ENCODE assay signal across 19 mouse cellular contexts in the genomic region with DNA sequence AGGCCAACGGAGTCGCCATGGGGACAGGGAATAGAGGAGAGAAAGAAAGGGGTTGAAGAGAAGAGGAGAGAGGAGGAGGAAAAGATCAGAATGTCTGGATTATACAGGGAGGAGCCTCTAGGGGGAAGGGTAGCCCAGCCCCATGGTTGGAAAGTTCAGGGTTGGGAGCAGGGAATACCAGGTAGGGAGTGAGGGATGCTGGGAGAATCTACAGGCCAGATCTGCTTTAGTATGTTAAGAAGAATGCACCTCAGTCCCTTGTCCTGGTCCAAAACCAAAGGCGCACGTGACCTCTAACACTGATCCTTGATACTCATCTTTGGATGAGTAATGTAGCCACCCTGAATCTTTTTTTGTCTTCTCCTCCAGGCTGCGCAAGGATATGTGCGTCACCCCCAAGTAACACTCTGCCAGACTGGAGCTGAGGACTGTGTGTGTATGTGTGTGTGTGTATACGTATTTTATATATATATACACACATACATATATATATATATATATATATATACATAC. TPM values are rescaled to one million over a fixed set of nuclear protein-coding genes. Genes with fewer than 3 reads are reported as not detected.
"Had no signal": no experiment of that assay in that cellular context is flagged by ENCODE, and none has a peak within 500 bp of the region (broad histone marks: within the 10 kb centered on the region; RNA-seq: fewer than 3 reads in every experiment).

No protein-coding gene starts in this region.

- H3K4me3 ChIP-seq: kidney, embryonic 15.5 days; limb, embryonic 13.5 days; myocyte; neural tube, embryonic 13.5 days; stomach, embryonic 15.5 days had no signal

- H3K27ac ChIP-seq: kidney, embryonic 15.5 days; limb, embryonic 13.5 days; liver, embryonic 14.5 days; neural tube, embryonic 13.5 days; stomach, embryonic 15.5 days had no signal

- H3K9me3 ChIP-seq: kidney, embryonic 15.5 days; neural tube, embryonic 13.5 days; stomach, embryonic 15.5 days had no signal

- DNase-seq: kidney, postnatal 14 days; left cerebral cortex, postnatal 4 days; lung, adult 18-20 months; midbrain, embryonic 14.5 days; retina, postnatal 1 day; thymus, postnatal 4 days had no signal

- H3K27me3 ChIP-seq: kidney, embryonic 15.5 days; limb, embryonic 13.5 days; neural tube, embryonic 13.5 days; stomach, embryonic 15.5 days had no signal

- H3K9ac ChIP-seq: kidney, embryonic 15.5 days; limb, embryonic 13.5 days; liver, embryonic 14.5 days; neural tube, embryonic 13.5 days; stomach, embryonic 15.5 days had no signal

- H3K4me2 ChIP-seq: kidney, embryonic 15.5 days; limb, embryonic 13.5 days; neural tube, embryonic 13.5 days; stomach, embryonic 15.5 days had no signal

- H3K36me3 ChIP-seq: stomach, embryonic 15.5 days had no signal

RNA-seq across cellular contexts. Expression of a gene that starts 5.5 kb away (rescaled TPM):
- total RNA-seq: layer of hippocampus, adult 8-10 months; left cerebral cortex, adult 18-20 months; left cerebral cortex, postnatal 10 days; liver, adult 2 months; megakaryocyte progenitor cell, adult 5-6 weeks had no signal
- polyA plus RNA-seq: large intestine, adult 2 months; liver, adult 2 months; midbrain, embryonic 14.5 days; spleen, adult 2 months had no signal
